Mouse (Mus musculus) lung, embryonic 16.5 days (tissue): ENCODE measurements around the gene Cdh5. TPM values are rescaled to one million over a fixed set of nuclear protein-coding genes. Genes with fewer than 3 reads are reported as not detected.
"Not testable (repeated sequence)": the region's sequence is repeated elsewhere in the genome, so short reads cannot be mapped to it uniquely, and the experiment has no call there.

Experiments
- ATAC-seq: fragments of 200-750 bp; cut with Nextera tagmentation; 2 replicates; pipeline ENCODE4 v1.8.0; 2017; ENCODE audit warnings: low read depth, mild to moderate bottlenecking, moderate library complexity
- H3K27ac ChIP-seq: fragments of 300-500 bp; sonication (generic); 2 replicates; pipeline ENCODE4 v1.5.1; 2014; ENCODE audit warnings: mild to moderate bottlenecking, control low read depth, low read length
- H3K27me3 ChIP-seq: fragments of 300-500 bp; sonication (generic); 2 replicates; pipeline ENCODE4 v1.6.1; 2014; ENCODE audit warnings: low read depth, low read length, mixed read lengths; ENCODE audit not compliant: control insufficient read depth, insufficient read depth
- H3K36me3 ChIP-seq: fragments of 300-500 bp; sonication (generic); 2 replicates; pipeline ENCODE4 v1.6.1; 2014; ENCODE audit warnings: low read length; ENCODE audit not compliant: control insufficient read depth, insufficient read depth
- H3K4me1 ChIP-seq: fragments of 300-500 bp; sonication (generic); replicated peaks from 2 replicates; pipeline ENCODE4 v1.6.1; 2014; ENCODE audit warnings: low read length, mixed read lengths; ENCODE audit not compliant: control insufficient read depth, insufficient read depth
- H3K4me2 ChIP-seq: fragments of 300-500 bp; sonication (generic); 2 replicates; pipeline ENCODE4 v1.6.1; 2014; ENCODE audit warnings: low read depth, low read length, control low read depth
- H3K4me3 ChIP-seq: fragments of 300-500 bp; sonication (generic); 2 replicates; pipeline ENCODE4 v1.5.1; 2014; ENCODE audit warnings: mild to moderate bottlenecking, low read length, control low read depth
- H3K9ac ChIP-seq: fragments of 300-500 bp; sonication (generic); 2 replicates; pipeline ENCODE4 v1.6.1; 2014; ENCODE audit warnings: low read length, control low read depth
- H3K9me3 ChIP-seq: fragments of 300-500 bp; sonication (generic); 2 replicates; pipeline ENCODE4 v1.6.1; 2016; ENCODE audit warnings: low read length; ENCODE audit not compliant: control insufficient read depth
- WGBS: fragments of 180-500 bp; shearing (Covaris S2); extraction: QIAGEN DNeasy Blood & Tissue Kit; methylation state at CpG from one replicate; pipeline ENCODE4 v1.1.7; 2014; 5-methylcytosine and 5-hydroxymethylcytosine counted together
- polyA plus RNA-seq: library from polyadenylated mRNA; unstranded; fragments of >200 nt; fragmentation: Nextera tagmentation; extraction: Ambion mirVana; gene quantifications from 2 replicates; pipeline ENCODE4 v1.2.1, GENCODE M21; 2015

Cdh5 gene
- polyA plus RNA-seq, 1 experiment from 2014 or later: 84.0 TPM

DNA sequence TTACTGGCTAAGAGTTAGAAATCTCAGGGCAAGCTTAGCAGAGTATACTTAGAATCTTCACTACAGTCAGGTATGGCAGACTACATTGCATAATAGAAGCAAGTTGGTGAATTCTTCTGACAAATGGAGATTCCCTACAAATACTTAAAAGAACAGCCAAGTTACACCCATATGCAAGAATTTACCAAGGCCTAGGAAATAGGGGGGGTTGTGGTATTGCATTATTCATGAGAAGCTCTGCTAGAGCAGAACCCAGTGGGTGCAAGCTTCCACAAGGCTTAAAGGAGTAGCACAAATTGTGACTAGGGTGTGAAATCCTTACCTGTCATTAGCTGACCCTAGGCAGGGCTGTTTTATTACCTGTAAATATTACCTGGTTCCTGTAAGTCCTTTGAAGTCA, 13.5 kb upstream of the Cdh5 start:
- H3K27ac ChIP-seq, H3K9ac ChIP-seq, ATAC-seq, H3K9me3 ChIP-seq, H3K4me3 ChIP-seq, H3K4me2 ChIP-seq, H3K36me3 ChIP-seq, H3K4me1 ChIP-seq, H3K27me3 ChIP-seq: not testable (repeated sequence)

DNA sequence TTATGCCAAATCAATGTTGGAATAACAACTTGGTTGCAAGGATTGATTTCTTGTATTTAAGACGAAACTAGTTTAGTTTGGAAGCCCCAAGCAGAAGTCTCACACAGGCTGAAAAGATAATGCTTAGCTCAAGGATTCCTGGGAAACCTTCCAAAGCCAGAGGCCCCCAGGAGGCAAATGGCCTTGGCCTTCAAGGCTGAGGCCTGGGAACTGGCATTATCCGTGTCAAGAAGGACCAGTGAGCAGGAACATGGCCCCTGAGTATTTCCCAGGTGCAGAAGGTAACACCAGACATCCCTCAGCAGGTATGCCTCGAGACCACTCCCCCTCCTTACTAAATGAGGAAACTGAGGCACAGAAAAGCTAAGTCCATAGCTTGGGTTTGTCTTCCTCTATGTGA, 12.5 kb upstream of the Cdh5 start:
- Histone ChIP-seq H3K4me1 (peaks cover 3% of the 10 kb centered on the region; the same call in 1 of the 2 replicates), H3K9ac (no peak overlapping the region), H3K36me3 (no peaks in the 10 kb centered on the region), H3K4me2 (no peak overlapping the region), H3K9me3 (no peaks in the 10 kb centered on the region), H3K27me3 (no peaks in the 10 kb centered on the region), H3K4me3 (no peak overlapping the region), H3K27ac (no peak overlapping the region)
- no peak for ATAC-seq
- 58% methylated on average over 3 of the region's 3 CpGs for WGBS

DNA sequence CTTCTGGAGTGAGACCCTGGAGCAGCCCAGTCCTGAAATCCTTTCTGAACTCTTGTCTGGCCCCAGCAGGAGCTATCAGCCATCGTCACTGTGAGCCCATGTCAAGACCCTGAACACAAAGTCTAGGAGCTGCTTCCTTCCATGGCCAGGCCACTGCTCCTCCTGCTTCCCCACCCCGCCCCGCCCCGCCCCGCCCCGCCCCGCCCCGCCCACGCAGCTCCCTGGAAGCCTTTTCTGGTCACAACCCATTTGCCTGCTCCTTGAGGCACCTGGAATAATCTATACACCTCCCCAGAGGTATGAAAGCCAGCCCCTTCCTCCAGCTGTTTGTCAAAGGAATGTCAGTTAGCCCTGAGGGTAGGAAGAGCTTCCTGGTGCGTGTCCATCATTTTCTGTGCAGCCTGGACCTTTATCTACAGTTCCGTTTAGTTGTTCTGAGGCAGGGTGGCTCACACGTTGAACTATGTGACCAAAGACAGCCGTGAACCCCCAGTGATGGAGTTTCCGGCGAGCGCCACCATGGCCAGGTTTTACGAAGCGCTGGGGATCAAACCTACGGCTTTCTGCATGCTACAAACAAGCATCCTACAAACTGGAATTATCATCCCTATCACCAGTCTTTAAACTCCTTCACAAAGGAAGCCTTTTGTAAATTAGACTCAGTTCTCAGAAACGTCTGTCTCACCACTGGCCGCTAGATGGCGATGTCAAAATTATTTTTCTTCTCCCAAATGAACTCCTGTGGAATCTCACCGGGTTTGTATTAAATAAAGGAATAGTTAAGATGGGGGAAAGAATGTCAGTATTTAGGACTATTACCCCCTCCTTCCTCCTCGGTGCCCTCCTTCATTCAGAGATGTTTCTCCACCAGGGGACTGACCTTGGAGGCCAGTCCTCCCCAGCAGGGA, 10.2 kb upstream of the Cdh5 start:
- peak overlapping the region; percentile 19; the same call in 1 of the 2 replicates for H3K4me3 ChIP-seq

DNA sequence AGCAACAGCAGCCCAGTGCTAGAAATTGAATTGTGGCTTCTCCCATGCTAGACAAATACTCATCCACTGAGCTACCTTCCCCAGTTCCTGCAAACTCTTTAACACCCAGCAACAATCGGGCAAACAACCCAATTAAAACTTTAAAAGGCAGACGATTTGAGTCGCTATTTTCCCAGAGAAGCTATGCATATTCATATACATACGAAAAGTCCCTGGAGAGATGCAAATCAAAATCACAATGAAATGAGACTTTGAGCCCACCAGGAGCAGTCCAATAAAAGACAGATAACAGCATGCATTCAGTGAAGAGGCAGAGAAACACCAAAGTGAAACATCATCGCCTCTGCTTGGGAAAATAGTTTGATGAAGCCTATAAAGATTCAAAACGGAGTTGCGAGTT, 8.1 kb upstream of the Cdh5 start:
- Histone ChIP-seq H3K36me3 (no peaks in the 10 kb centered on the region), H3K4me1 (peaks cover 5% of the 10 kb centered on the region; the same call in 1 of the 2 replicates), H3K27me3 (no peaks in the 10 kb centered on the region), H3K4me2 (no peak overlapping the region), H3K9ac (no peak overlapping the region), H3K4me3 (no peak overlapping the region), H3K9me3 (no peaks in the 10 kb centered on the region), H3K27ac (no peak overlapping the region)
- no peak for ATAC-seq
- WGBS: 63% methylated on average over 7 of the region's 7 CpGs

More for the DNA sequence above, 10.2 kb upstream of the Cdh5 start:
- not testable (repeated sequence) for H3K36me3 ChIP-seq, H3K9ac ChIP-seq, H3K27me3 ChIP-seq, H3K4me1 ChIP-seq, H3K9me3 ChIP-seq, ATAC-seq, H3K27ac ChIP-seq
- H3K4me2 ChIP-seq: peak overlapping the region; percentile 46
- WGBS: 7% methylated on average over 24 of the region's 24 CpGs

DNA sequence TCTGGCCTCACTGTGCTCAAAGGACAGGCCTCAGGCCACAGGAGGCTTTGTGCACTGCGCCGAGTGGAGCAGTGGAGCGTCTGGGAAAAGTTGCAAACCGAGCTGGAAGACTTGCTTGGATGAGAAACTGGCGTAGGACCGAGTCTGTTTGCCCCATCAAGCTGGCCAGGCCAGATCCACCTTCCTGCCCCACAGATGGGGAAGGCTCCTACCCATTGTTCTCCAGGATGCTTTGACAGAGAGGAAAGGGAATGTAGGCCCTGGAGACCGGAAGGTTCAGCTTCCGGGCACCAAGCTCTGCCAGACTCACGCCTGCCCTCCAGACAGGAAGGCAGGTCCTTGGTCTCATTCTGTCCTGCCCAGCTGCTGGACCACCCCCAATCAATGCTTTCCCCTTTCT, 5.8 kb upstream of the Cdh5 start:
- H3K9me3 ChIP-seq: no peaks in the 10 kb centered on the region
- peak overlapping the region; percentile 90 for H3K27ac ChIP-seq
- H3K36me3 ChIP-seq: no peaks in the 10 kb centered on the region
- no peak overlapping the region for H3K4me2 ChIP-seq
- H3K27me3 ChIP-seq: no peaks in the 10 kb centered on the region
- ATAC-seq: peak; percentile 67
- no peak overlapping the region for H3K4me3 ChIP-seq
- peaks cover 19% of the 10 kb centered on the region for H3K4me1 ChIP-seq
- 58% methylated on average over 9 of the region's 9 CpGs for WGBS
- H3K9ac ChIP-seq: no peak overlapping the region

DNA sequence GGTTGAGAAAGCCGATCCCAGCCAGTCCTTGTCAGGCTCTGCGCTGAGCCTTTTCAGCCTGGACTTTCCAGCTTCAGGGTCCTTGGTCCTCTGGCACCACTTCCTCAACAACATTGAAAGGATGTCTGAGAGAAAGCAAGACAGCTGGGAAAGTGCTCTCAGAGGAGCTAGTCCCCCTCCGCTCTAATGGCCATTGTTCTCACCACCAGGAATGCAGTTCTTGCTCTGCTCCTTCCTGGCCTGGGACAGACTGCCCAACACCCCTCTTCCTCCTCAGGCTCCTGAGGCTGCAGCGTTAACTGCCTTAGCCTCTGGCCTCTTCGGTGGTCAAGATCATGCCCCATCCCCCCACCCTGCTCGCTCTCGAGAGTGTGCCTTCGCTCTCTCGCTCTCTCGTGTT, 4.8 kb upstream of the Cdh5 start:
- H3K4me2 ChIP-seq: no peak overlapping the region
- WGBS: 42% methylated on average over 10 of the region's 10 CpGs
- H3K36me3 ChIP-seq: no peaks in the 10 kb centered on the region
- H3K27me3 ChIP-seq: no peaks in the 10 kb centered on the region
- H3K9me3 ChIP-seq: no peaks in the 10 kb centered on the region
- no peak overlapping the region for H3K9ac ChIP-seq
- peak; percentile 70 for ATAC-seq
- no peak overlapping the region for H3K4me3 ChIP-seq
- peaks cover 19% of the 10 kb centered on the region for H3K4me1 ChIP-seq
- peak overlapping the region; percentile 84 for H3K27ac ChIP-seq

DNA sequence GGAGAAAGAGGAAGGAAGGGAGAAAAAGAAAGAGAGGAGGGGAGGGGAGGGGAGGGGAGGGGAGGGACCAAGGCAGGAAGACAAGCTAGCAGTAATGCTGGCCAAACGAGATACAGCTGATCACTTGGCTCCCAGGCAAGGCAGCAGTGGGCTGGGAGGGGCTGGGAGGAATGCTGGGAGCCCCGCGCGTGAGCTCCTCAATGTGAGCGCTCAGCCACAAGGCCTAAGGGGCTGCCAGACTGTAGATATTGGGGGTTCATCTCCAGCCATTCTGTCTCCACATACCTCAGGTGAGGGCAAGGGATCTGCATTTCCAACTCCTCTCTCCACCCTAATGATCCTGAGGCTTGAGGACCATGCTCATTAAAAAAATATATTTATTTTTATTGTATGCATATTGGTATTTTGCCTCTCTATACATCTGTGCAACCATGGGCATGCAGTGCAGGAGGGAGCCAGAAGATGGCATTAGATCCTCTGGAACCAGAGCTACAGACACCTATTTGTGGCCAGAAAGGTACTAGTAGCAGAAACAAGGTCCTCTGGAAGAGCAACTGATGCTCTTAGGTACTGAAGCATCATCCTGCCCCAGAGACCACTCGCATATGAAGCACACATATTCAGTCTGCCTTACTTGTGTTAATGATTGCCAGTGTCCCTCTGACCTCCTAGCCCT, 2.6 kb upstream of the Cdh5 start:
- no peaks in the 10 kb centered on the region for H3K36me3 ChIP-seq
- WGBS: 12% methylated on average over 6 of the region's 6 CpGs

DNA sequence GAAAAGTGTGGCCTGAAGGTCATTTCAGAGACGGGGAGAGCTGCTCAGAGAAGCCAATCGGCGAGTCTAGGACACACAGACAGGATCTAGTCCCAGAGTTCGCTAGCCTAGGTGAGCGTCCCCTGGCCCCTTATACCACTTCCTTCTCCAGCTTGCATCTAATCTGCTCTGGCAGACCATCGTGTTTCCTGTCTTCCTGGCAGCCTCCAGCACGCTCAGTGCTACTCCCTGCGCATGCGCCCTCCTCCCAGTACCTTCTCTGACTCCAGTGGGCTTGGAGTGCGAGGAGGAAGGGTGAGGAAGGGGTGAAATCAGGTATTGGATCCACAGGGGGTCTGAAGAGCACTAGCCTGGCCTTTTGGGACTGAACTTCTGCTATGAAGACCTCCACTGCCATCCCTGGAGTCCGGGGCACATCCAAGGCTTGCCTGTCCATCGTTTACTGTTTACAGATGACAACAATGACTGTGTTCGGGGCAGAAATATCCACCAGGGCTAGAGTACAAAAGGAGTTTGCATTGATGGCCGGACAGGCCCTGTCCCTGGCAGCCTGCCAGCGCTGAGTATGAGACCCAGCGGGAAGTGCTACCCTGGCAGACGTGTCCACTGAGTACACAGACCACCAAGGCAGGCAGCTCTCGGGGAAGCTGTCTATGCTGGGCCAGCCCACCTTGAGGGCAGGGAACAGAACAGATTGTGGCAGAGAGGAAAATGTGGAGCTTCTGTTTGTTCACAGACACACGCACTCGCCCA, 1.9 kb upstream of the Cdh5 start:
- no peak overlapping the region; the same call in 1 of the 2 replicates for H3K9ac ChIP-seq
- ATAC-seq: peak; percentile 64
- peaks cover 15% of the 10 kb centered on the region for H3K4me1 ChIP-seq
- peak overlapping the region; percentile 14; the same call in 1 of the 2 replicates for H3K4me2 ChIP-seq
- 36% methylated on average over 20 of the region's 20 CpGs for WGBS
- H3K9me3 ChIP-seq: no peaks in the 10 kb centered on the region
- peak overlapping the region; percentile 87 for H3K27ac ChIP-seq
- no peaks in the 10 kb centered on the region for H3K36me3 ChIP-seq
- H3K27me3 ChIP-seq: no peaks in the 10 kb centered on the region
- no peak overlapping the region for H3K4me3 ChIP-seq

More for the DNA sequence above, 2.6 kb upstream of the Cdh5 start:
- H3K4me2 ChIP-seq: no peak overlapping the region
- peaks cover 15% of the 10 kb centered on the region for H3K4me1 ChIP-seq
- no peak overlapping the region for H3K4me3 ChIP-seq
- no peaks in the 10 kb centered on the region for H3K27me3 ChIP-seq
- no peak for ATAC-seq
- H3K9me3 ChIP-seq: no peaks in the 10 kb centered on the region
- H3K27ac ChIP-seq: peak overlapping the region; percentile 87
- H3K9ac ChIP-seq: no peak overlapping the region; the same call in 1 of the 2 replicates

DNA sequence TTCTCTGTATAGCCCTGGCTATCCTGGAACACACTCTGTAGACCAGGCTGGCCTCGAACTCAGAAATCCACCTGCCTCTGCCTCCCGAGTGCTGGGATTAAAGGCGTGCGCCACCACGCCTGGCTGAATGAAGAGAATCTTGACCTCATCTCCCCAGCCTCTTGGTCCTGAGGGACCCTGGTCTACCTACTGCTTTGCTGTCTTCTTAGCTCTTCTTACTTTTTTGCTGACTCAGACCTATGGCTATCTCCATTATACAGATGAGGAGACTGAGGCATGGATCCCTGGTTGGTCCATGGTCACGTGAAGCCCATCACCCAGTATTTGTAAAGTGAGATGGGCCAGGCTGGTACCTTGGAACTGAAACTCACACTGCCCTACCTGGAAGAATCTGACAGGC, 701 bp upstream of the Cdh5 start:
- not testable (repeated sequence) for H3K4me3 ChIP-seq, ATAC-seq, H3K9ac ChIP-seq, H3K27me3 ChIP-seq, H3K36me3 ChIP-seq, H3K9me3 ChIP-seq
- 93% methylated on average over 6 of the region's 6 CpGs for WGBS
- H3K4me1 ChIP-seq: peaks cover 16% of the 10 kb centered on the region
- H3K27ac ChIP-seq: peak overlapping the region; percentile 58
- 0 out of 2 replicates have a peak overlapping the region, but pooled peaks have one; percentile 11 for H3K4me2 ChIP-seq
